Mouse (Mus musculus) cerebellum, adult 8-10 months (tissue): ENCODE data around the gene Thsd7a.
A peak's percentile ranks its signal among the peaks of the same experiment; 100 is the strongest.

Experiments used
- DNase-seq: peaks from one replicate; pipeline ENCODE4 v3.0.0; 2022

The Thsd7a gene

DNA sequence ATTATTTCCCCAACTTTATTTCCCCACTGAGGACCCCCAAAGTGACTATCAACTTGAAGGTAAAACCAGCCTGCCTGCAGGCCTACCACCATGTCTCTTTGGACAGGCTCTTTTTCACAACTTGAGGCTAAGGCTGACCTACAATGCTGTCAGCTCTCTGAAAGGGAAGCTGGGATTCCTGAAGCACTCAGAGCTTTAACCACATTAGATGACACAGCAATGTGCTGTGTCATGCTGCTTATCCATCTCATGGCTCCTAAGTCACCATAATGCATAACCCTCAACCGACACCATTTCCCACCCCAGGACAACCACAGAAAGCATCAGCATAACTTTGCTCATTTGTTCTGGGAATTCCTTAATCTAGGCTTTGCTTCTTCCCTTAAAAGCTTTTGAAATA, 255.6 kb downstream of the Thsd7a start:
- DNase-seq = no peak

- no peak for DNase-seq
Observed at GRCm38 (mm10) chr6:12488882-12489281, 260.3 kb downstream of the Thsd7a start.

DNA sequence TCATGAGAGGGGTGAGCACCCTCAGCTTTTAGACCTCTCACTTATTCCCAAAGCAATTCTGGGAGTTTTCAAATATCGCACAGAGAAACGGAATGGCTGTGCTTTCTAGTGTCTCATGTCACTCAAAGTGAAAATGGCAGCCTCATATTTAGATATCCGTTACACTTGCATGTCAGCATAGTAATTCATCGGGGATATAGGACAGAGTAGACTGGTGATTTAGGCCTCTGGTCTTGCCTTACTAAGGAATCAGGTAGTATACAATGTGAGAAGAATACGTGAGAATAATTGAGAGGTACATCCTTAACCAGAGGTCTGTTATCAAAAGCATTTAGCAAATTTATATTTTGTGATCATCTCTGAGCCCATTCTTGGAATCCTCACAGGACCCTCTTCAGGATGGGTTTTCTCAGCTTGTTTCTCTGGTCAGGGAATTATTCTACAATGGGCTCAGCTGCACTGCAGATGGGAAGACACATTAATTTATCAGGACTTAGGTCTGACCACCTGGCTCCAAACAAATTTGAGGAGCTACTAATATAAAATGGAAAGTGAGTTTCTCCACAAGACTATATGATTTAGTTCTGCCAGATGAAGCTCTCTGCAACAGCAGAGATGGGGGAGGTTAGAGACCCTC, 267.6 kb downstream of the Thsd7a start:
- no peak for DNase-seq

GRCm38 (mm10) chr6:12478359-12478758, 270.9 kb downstream of the Thsd7a start:
- DNase-seq = no peak

DNA sequence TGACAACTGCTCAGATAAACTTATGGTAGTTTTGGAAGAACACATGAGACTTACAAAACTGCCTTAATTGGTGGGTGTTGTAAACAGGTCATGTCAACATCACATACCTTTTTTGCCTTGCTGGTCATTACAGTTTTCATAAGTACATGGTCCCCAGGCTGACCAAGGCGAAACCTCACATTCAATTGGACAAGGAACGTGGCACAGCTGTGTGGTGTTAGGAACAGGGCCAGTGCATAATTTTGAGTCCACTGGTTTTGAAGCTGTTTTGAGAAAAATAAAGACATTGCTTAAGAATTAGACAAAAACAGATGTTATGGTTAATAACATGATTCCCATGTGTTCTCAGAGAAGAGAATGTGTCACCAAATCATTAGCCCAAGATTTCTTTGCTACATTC, 278.3 kb downstream of the Thsd7a start:
- no peak for DNase-seq

DNA sequence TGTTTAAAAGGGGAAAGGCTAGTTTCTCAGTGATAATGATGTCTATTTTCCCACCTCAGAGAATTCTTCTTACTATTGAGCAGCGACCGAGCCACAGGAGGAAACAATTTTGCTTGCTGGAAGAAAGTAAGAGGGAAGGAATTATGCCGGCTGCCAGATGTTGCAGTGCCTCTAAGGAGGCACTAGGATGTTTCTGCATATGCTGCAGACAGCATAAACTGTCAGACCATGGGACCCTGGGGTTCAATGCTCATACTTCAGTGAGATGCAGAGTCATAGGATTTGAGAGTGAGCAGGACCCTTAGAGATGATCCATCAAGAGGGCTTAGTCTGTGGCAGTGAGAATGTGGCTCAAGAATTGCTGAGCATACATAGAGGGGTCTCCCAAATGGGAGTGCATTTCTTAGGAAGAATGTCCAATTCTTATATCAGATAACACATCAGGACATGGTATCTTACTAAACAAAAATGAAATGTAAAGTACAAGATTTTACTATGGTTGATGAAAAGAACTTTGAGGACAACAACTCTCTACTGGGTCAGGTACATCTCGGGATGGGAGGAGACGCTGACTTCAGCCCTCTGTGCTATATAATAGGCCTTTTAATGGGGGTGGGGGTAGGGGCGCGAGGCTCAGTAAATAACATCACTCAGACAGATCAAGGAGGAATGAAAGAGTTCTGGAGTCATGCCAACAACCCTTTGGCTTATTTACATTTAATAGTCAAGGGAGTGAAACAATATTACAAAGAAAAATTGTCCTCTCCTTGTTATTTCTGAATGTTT, 281.7 kb downstream of the Thsd7a start:
- DNase-seq = no peak

DNA sequence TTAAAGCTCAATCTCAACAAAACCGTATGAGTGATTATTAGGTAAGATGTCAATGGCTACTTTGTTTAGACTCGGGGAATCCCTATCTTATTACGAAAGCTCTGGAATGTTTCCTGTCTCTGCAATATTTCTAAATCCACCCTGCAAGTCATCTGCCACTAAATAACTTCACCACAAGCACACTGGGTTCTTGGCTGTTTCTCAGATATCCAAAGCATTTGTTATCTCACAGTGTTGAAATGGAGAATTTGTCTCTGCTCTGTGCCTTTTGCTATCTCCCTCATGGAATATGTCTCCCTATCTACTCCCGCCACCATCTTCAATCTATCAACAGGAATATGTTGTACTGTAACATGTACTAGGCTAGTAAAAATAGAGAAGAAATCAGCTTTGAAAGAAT, 290.4 kb downstream of the Thsd7a start:
- DNase-seq = no peak

GRCm38 (mm10) chr6:12457451-12457850, 291.8 kb downstream of the Thsd7a start:
- DNase-seq = no peak

DNA sequence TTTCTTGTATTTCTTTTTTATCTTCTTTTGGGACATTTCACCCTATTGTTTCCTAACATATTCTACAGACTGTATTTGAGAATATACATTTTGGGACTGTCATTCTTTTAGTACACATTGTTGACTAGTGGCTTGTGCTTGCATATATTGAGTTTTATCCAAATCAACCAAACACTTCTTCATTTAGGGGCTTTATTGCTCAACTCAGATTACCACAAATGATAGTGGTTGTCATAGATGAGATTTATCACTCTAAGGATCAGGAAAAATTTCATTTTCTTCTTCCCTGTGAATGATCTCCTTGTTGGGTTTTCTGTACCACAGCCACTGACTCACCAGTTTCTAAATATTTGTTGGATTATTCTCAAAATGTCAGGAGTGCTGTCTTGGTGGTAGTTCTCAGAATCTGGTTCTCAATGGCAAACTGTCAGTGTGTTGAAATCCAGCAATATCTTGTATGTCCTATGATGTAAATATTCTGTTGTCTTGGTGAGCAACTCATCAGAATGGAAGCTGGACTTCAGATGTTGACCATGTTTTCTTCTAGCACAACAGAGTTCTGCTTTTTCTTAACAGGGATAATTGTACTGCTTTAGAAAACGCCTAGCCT, 294.2 kb downstream of the Thsd7a start:
- no peak for DNase-seq

GRCm38 (mm10) chr6:12454132-12454531, 295.1 kb downstream of the Thsd7a start:
- DNase-seq = no peak

DNA sequence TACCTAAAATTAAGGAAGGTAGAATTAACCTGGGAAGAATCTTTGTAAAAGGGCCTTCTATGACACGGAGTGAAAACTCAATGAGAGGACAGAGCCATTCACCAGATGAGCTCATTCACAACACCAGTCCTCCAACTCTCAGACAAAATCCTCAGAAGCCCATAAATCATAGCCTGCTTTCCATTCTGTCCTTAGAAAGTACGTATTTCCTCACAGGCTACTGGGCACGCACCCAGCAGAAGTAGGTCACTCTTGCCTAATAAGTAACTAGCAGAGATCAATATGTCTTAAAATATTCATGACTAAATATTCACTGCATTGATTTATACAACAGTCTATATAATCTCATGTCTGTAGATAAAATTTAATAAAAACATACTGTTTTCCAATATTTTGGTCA, 300.4 kb downstream of the Thsd7a start:
- no peak for DNase-seq

DNA sequence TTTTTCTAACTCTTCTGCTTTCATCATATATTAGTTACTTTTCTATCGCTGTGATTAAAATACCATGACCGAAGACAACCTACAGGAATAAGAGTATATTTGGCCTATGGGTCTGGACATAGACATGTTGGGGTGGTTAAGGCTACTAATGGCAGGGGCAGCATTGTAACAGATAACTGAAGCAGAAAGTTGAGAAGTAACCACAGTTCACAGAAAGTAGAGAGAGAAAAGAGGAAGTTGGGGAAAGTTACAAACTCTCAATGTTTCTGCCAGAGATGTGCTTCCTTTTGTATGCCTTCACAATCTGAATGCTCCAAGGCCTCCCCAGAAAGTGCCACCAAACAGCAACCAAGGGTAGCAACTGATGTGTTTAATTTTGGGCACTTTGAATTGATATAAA, 303.7 kb downstream of the Thsd7a start:
- no peak for DNase-seq

GRCm38 (mm10) chr6:12439561-12439960, 309.6 kb downstream of the Thsd7a start:
- no peak for DNase-seq

DNA sequence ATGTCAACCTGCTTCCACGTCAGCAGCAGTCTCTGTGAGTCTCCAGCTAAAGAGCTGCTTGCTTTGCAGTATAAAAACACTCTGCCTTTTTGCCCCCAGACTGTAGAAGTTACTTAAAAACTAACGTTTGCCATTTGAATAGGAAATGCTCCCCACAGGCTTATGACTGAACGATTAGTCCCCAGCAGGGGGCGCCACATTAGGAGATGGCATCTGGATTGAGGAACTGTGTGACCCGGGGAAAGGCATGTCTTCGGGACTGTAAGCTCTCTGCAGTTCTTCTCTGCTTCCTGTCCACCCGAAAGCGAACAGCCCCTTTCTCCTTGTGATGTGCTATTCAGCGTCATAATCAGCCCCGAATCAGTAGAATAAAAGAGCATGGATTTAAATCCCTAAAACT, 330.1 kb downstream of the Thsd7a start:
- no peak for DNase-seq

DNA sequence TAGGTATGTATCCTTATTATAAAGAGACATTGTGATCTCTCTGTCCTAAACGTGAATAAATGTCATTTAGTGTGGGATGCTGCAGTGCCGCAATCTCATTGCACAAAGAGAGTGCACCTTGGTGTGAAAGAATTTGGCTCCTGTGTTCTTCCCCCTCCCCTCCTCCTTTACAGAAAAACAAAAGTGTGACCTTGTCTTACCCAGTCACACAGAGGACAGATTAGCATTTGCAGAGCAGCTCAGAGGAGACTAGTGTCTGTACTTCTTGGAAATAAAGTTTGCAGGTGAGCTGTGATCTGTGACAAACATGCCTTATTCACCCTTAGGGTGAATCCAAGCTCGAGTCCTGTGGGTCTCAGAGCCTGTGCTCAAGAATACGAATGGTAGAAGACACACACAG, 332.2 kb downstream of the Thsd7a start:
- no peak for DNase-seq

- no peak for DNase-seq
Observed at GRCm38 (mm10) chr6:12404441-12404840, 344.8 kb downstream of the Thsd7a start.

- no peak for DNase-seq
Observed at GRCm38 (mm10) chr6:12402996-12403395, 346.2 kb downstream of the Thsd7a start.

- DNase-seq = no peak
Observed at GRCm38 (mm10) chr6:12397776-12398522, 351.3 kb downstream of the Thsd7a start.

GRCm38 (mm10) chr6:12393574-12394380, 355.4 kb downstream of the Thsd7a start:
- no peak for DNase-seq

- DNase-seq = no peak
Observed at GRCm38 (mm10) chr6:12386731-12387130, 362.5 kb downstream of the Thsd7a start.

GRCm38 (mm10) chr6:12385591-12385990, 363.6 kb downstream of the Thsd7a start:
- DNase-seq = no peak

GRCm38 (mm10) chr6:12381136-12381778, 368.0 kb downstream of the Thsd7a start:
- peak; percentile 85 for DNase-seq
